28 mouse cellular contexts compared by ENCODE assay signal in genomic region chr17:28465968-28466367, GRCm38 (mm10).
"Had no signal": no experiment of that assay in that cellular context is flagged by ENCODE, and none has a peak within 500 bp of the region (broad histone marks: within the 10 kb centered on the region; RNA-seq: fewer than 3 reads in every experiment).

No protein-coding gene starts in this region.

- H3K4me3 ChIP-seq: embryonic facial prominence, embryonic 10.5 days; embryonic facial prominence, embryonic 12.5 days; embryonic facial prominence, embryonic 13.5 days; embryonic facial prominence, embryonic 15.5 days; erythroblast, embryonic 14.5 days; forebrain, embryonic 10.5 days; forebrain, embryonic 12.5 days; forebrain, embryonic 13.5 days; forebrain, embryonic 15.5 days; gastrocnemius, adult 2 months; heart, adult 2 months had no signal

- ATAC-seq: forebrain, embryonic 13.5 days; forebrain, embryonic 14.5 days; forebrain, embryonic 15.5 days; forebrain, embryonic 16.5 days; forebrain, postnatal 0 days had no signal

- DNase-seq: cerebellum, adult 2 months; cerebellum, adult 8-10 months; cerebellum, adult 9-10 months; cerebellum, adult 9-11 months; cerebellum, postnatal 10 days; cerebellum, postnatal 14 days; cerebellum, postnatal 25 days; cerebellum, postnatal 36 days; embryo, embryonic 11 days; forebrain, postnatal 0 days; gastrocnemius, adult 2 months; gastrocnemius, postnatal 10 days; gastrocnemius, postnatal 14 days; gastrocnemius, postnatal 25 days; gastrocnemius, postnatal 36 days; heart, adult 18-20 months; heart, adult 2 months had no signal

- H3K27ac ChIP-seq: embryonic facial prominence, embryonic 10.5 days; embryonic facial prominence, embryonic 12.5 days; embryonic facial prominence, embryonic 13.5 days; embryonic facial prominence, embryonic 15.5 days; forebrain, embryonic 10.5 days; forebrain, embryonic 12.5 days; forebrain, embryonic 13.5 days; forebrain, embryonic 15.5 days; gastrocnemius, adult 2 months; heart, adult 2 months had no signal

- H3K36me3 ChIP-seq: embryonic facial prominence, embryonic 12.5 days; embryonic facial prominence, embryonic 13.5 days; embryonic facial prominence, embryonic 15.5 days; forebrain, embryonic 10.5 days; forebrain, embryonic 12.5 days; forebrain, embryonic 15.5 days had no signal

- H3K4me2 ChIP-seq: embryonic facial prominence, embryonic 12.5 days; embryonic facial prominence, embryonic 13.5 days; embryonic facial prominence, embryonic 15.5 days; forebrain, embryonic 12.5 days; forebrain, embryonic 13.5 days; forebrain, embryonic 15.5 days had no signal

- H3K9ac ChIP-seq: embryonic facial prominence, embryonic 12.5 days; embryonic facial prominence, embryonic 13.5 days; embryonic facial prominence, embryonic 15.5 days; forebrain, embryonic 12.5 days; forebrain, embryonic 13.5 days; forebrain, embryonic 15.5 days; forebrain, postnatal 0 days had no signal

- H3K4me1 ChIP-seq: forebrain, embryonic 15.5 days had no signal

- H3K9me3 ChIP-seq: embryonic facial prominence, embryonic 10.5 days; embryonic facial prominence, embryonic 12.5 days; embryonic facial prominence, embryonic 13.5 days; embryonic facial prominence, embryonic 15.5 days; forebrain, embryonic 10.5 days; forebrain, embryonic 12.5 days; forebrain, embryonic 13.5 days; forebrain, embryonic 15.5 days had no signal

- H3K27me3 ChIP-seq: embryonic facial prominence, embryonic 12.5 days; embryonic facial prominence, embryonic 13.5 days; embryonic facial prominence, embryonic 15.5 days; forebrain, embryonic 12.5 days; forebrain, embryonic 13.5 days; forebrain, embryonic 15.5 days had no signal
